8 mouse cellular contexts compared by ENCODE assay signal in genomic region chr16:44394577-44395243, GRCm38 (mm10). TPM values are rescaled to one million over a fixed set of nuclear protein-coding genes. Genes with fewer than 3 reads are reported as not detected.
DNase-seq lines count a peak whose midpoint lies in the region; ATAC-seq lines count a peak whose summit lies in the region.

TSS of gene Cfap44 (plus strand) at chr16:44394796.

- peak; percentile 89 for ATAC-seq in embryonic facial prominence, embryonic 11.5 days (replicated peaks; ENCODE audit: insufficient number of reproducible peaks, low FRiP score, low TSS enrichment, low read depth)
- no peak for ATAC-seq in heart, embryonic 13.5 days (ENCODE audit: extremely low read depth, insufficient number of reproducible peaks, low FRiP score, low TSS enrichment)
- peak; percentile 83 for ATAC-seq in kidney, embryonic 15.5 days (replicated peaks; ENCODE audit: low FRiP score)
- peak; percentile 89 for ATAC-seq in limb, embryonic 13.5 days (ENCODE audit: low FRiP score, low read depth)
- peak; percentile 87 for ATAC-seq in midbrain, embryonic 14.5 days (ENCODE audit: low FRiP score, low TSS enrichment)

- 2% methylated on average over 17 of the region's 17 CpGs for WGBS in embryonic facial prominence, embryonic 11.5 days
- WGBS in heart, embryonic 13.5 days: 2% methylated on average over 17 of the region's 17 CpGs
- WGBS in kidney, embryonic 15.5 days: 1% methylated on average over 17 of the region's 17 CpGs
- 1% methylated on average over 17 of the region's 17 CpGs for WGBS in limb, embryonic 13.5 days
- WGBS in midbrain, embryonic 14.5 days: 1% methylated on average over 17 of the region's 17 CpGs

- H3K4me2 ChIP-seq in embryonic facial prominence, embryonic 11.5 days (ENCODE audit: low read depth, low read length): peak within 1 kb of the TSS; percentile 33
- peak within 1 kb of the TSS; percentile 68 for H3K4me2 ChIP-seq in heart, embryonic 13.5 days
- H3K4me2 ChIP-seq in kidney, embryonic 15.5 days: peak within 1 kb of the TSS; percentile 62
- peak within 1 kb of the TSS; percentile 64 for H3K4me2 ChIP-seq in limb, embryonic 13.5 days (replicated peaks)
- H3K4me2 ChIP-seq in midbrain, embryonic 14.5 days (ENCODE audit: low read length): peak within 1 kb of the TSS; percentile 73

- H3K9ac ChIP-seq in embryonic facial prominence, embryonic 11.5 days (replicated peaks; ENCODE audit: low read length): no peak within 1 kb of the TSS
- H3K9ac ChIP-seq in heart, embryonic 13.5 days: peak within 1 kb of the TSS; percentile 68
- no peak within 1 kb of the TSS for H3K9ac ChIP-seq in kidney, embryonic 15.5 days
- peak within 1 kb of the TSS; percentile 45; the same call in 1 of the 2 replicates for H3K9ac ChIP-seq in limb, embryonic 13.5 days
- H3K9ac ChIP-seq in midbrain, embryonic 14.5 days (replicated peaks; ENCODE audit: low read length): 0 out of 2 replicates have a peak within 1 kb of the TSS, but pooled peaks have one; percentile 34

- no peak within 1 kb of the TSS for H3K27ac ChIP-seq in embryonic facial prominence, embryonic 11.5 days (replicated peaks; ENCODE audit: low read depth, low read length)
- no peak within 1 kb of the TSS for H3K27ac ChIP-seq in heart, embryonic 13.5 days (replicated peaks)
- no peak within 1 kb of the TSS for H3K27ac ChIP-seq in kidney, embryonic 15.5 days
- peak within 1 kb of the TSS; percentile 4; the same call in 1 of the 2 replicates for H3K27ac ChIP-seq in limb, embryonic 13.5 days
- peak within 1 kb of the TSS; percentile 49; the same call in 1 of the 2 replicates for H3K27ac ChIP-seq in midbrain, embryonic 14.5 days (replicated peaks; ENCODE audit: low read depth, low read length)

- no peaks in the 10 kb centered on the region for H3K27me3 ChIP-seq in embryonic facial prominence, embryonic 11.5 days (ENCODE audit: control insufficient read depth, insufficient read depth, low read length)
- H3K27me3 ChIP-seq in heart, embryonic 13.5 days (replicated peaks): no peaks in the 10 kb centered on the region
- no peaks in the 10 kb centered on the region for H3K27me3 ChIP-seq in kidney, embryonic 15.5 days
- no peaks in the 10 kb centered on the region for H3K27me3 ChIP-seq in limb, embryonic 13.5 days
- no peaks in the 10 kb centered on the region for H3K27me3 ChIP-seq in midbrain, embryonic 14.5 days (ENCODE audit: control insufficient read depth, insufficient read depth, low read length)

- no peaks in the 10 kb centered on the region for H3K36me3 ChIP-seq in embryonic facial prominence, embryonic 11.5 days (replicated peaks; ENCODE audit: control insufficient read depth, insufficient read depth, low read depth, low read length)
- peaks cover 10% of the 10 kb centered on the region for H3K36me3 ChIP-seq in heart, embryonic 13.5 days
- peaks cover 7% of the 10 kb centered on the region for H3K36me3 ChIP-seq in kidney, embryonic 15.5 days
- peaks cover 9% of the 10 kb centered on the region for H3K36me3 ChIP-seq in limb, embryonic 13.5 days
- no peaks in the 10 kb centered on the region for H3K36me3 ChIP-seq in midbrain, embryonic 14.5 days (ENCODE audit: control insufficient read depth, insufficient read depth, low read length)

- H3K4me3 ChIP-seq in embryonic facial prominence, embryonic 11.5 days (ENCODE audit: low read depth, low read length): no peak within 1 kb of the TSS
- peak within 1 kb of the TSS; percentile 47 for H3K4me3 ChIP-seq in heart, embryonic 13.5 days
- peak within 1 kb of the TSS; percentile 32 for H3K4me3 ChIP-seq in kidney, embryonic 15.5 days (replicated peaks)
- peak within 1 kb of the TSS; percentile 36 for H3K4me3 ChIP-seq in limb, embryonic 13.5 days
- H3K4me3 ChIP-seq in midbrain, embryonic 14.5 days (replicated peaks; ENCODE audit: low read depth, low read length): peak within 1 kb of the TSS; percentile 40

- H3K4me1 ChIP-seq in embryonic facial prominence, embryonic 11.5 days (ENCODE audit: control insufficient read depth, insufficient read depth, low read length): no peaks in the 10 kb centered on the region
- H3K4me1 ChIP-seq in heart, embryonic 13.5 days: peaks cover 21% of the 10 kb centered on the region
- H3K4me1 ChIP-seq in kidney, embryonic 15.5 days: peaks cover 22% of the 10 kb centered on the region
- H3K4me1 ChIP-seq in limb, embryonic 13.5 days: peaks cover 14% of the 10 kb centered on the region
- peaks cover 15% of the 10 kb centered on the region for H3K4me1 ChIP-seq in midbrain, embryonic 14.5 days (ENCODE audit: control insufficient read depth, insufficient read depth, low read length)

- no peaks in the 10 kb centered on the region for H3K9me3 ChIP-seq in embryonic facial prominence, embryonic 11.5 days (replicated peaks; ENCODE audit: control insufficient read depth, low read length)
- H3K9me3 ChIP-seq in heart, embryonic 13.5 days: peaks cover 5% of the 10 kb centered on the region; the same call in 1 of the 2 replicates
- no peaks in the 10 kb centered on the region for H3K9me3 ChIP-seq in kidney, embryonic 15.5 days (replicated peaks)
- no peaks in the 10 kb centered on the region; the same call in 1 of the 2 replicates for H3K9me3 ChIP-seq in limb, embryonic 13.5 days
- no peaks in the 10 kb centered on the region for H3K9me3 ChIP-seq in midbrain, embryonic 14.5 days (ENCODE audit: control insufficient read depth, low read length)

- DNase-seq in urinary bladder, adult 2 months (ENCODE audit: low spot score): peak; percentile 25
- no peak for DNase-seq in urinary bladder, postnatal 10 days (ENCODE audit: low spot score)
- peak; percentile 97 for DNase-seq in embryonic facial prominence, embryonic 11.5 days (ENCODE audit: low spot score)
- DNase-seq in midbrain, embryonic 14.5 days: peak; percentile 97
- peak; percentile 35 to 71 for DNase-seq in spleen, postnatal 4 days (ENCODE audit: low spot score in 2 of 2)

RNA-seq across cellular contexts. Expression of gene Cfap44, which starts in this region (rescaled TPM):
- polyA plus RNA-seq in urinary bladder, adult 2 months (2012; rRNA removed): 0.04 and 0.21 TPM in 2 replicates
- polyA plus RNA-seq in embryonic facial prominence, embryonic 11.5 days (2014; fragmentation: Nextera tagmentation; extraction: Ambion mirVana): 0.50 and 0.63 TPM in 2 replicates
- polyA plus RNA-seq in heart, embryonic 13.5 days (2015; fragmentation: Nextera tagmentation; extraction: Ambion mirVana): 0.14 TPM in 1 of 2 replicates, not detected in the other
- 0.32 and 0.40 TPM in 2 replicates for polyA plus RNA-seq in kidney, embryonic 15.5 days (2015; fragmentation: Nextera tagmentation; extraction: Ambion mirVana)
- polyA plus RNA-seq in limb, embryonic 13.5 days (2015; fragmentation: Nextera tagmentation; extraction: Ambion mirVana): 1.2 and 1.3 TPM in 2 replicates
- 4.3 and 6.1 TPM in 2 replicates for polyA plus RNA-seq in midbrain, embryonic 14.5 days (2014; fragmentation: Nextera tagmentation; extraction: Ambion mirVana)

Comparison
In these comparisons a context has a peak if more than half of its experiments do, and no peak if none do; other contexts are left out.
1. Peak in DNase-seq in urinary bladder, adult 2 months; RNA of the gene not detected or under 1 TPM.
2. Peak in DNase-seq, ATAC-seq and H3K4me2 ChIP-seq in embryonic facial prominence, embryonic 11.5 days; RNA of the gene not detected or under 1 TPM.
3. Peak in ATAC-seq, H3K4me3 ChIP-seq and H3K4me2 ChIP-seq in kidney, embryonic 15.5 days; RNA of the gene not detected or under 1 TPM.
4. H3K27ac ChIP-seq: peak in limb, embryonic 13.5 days (single experiment) and midbrain, embryonic 14.5 days (single experiment); none in embryonic facial prominence, embryonic 11.5 days (single experiment), heart, embryonic 13.5 days (single experiment) and kidney, embryonic 15.5 days (single experiment).
5. H3K9ac ChIP-seq: peak in heart, embryonic 13.5 days (single experiment), limb, embryonic 13.5 days (single experiment) and midbrain, embryonic 14.5 days (single experiment); none in embryonic facial prominence, embryonic 11.5 days (single experiment) and kidney, embryonic 15.5 days (single experiment).
6. Peak in every context shown above with its lines, with median percentiles within 50 percentile points of each other: H3K4me2 ChIP-seq.